Mouse (Mus musculus) left cerebral cortex, adult 8-10 months (tissue): ENCODE data around the gene Nup62. TPM values are rescaled to one million over a fixed set of nuclear protein-coding genes. Genes with fewer than 3 reads are reported as not detected.

Experiments used
- DNase-seq, 2 experiments: peaks; one replicate each; pipeline ENCODE4 v3.0.0; 2022; ENCODE audit warnings: low spot score in 2 of 2
- total RNA-seq, 4 experiments: library from RNA; stranded (reverse); gene quantifications; 2 replicates each; pipeline ENCODE4 v1.2.4; 2022

The Nup62 gene
- 10 to 100 TPM; 28.7 to 31.4 (median 30.2) TPM for total RNA-seq

DNA sequence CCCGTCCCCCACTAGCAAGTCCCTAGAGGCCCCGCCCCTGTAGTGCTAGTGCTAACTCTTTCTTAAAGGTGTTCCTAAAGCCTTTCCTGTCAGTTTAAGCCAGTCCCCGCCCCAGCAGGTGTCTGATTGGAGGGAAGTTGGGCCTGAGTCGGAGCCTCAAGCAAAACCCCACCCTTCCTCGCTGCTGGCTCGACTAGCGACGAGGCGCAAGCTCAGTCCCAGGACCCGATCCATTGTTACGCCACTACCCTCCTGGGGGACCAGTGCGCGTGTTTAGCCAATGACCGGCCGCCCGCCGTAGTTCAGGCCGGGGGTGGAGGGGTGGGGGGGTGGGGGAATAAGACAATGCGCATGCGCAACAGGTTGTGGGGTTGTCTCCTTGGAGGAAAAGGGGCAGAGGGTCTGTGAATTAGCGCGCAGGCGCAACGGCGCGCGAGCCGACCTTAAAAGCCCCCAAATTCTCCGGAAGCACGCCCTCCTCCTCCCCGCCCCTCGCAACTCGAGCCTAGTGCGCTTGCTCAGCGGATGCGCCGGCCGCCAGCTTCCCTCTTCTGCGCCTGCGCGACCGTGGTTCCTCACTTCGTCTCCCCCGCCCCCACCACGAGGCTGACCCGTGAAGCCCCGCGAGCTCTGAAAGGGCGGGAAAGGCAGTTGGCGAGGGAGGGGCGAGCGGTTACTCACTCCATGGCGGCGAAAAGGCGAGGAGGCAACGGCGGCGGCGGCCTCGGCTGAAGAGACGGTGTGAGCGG, at the start of gene Nup62, which contains the start of gene Il4i1:
Nup62 (plus strand) TSS at position 368 of the 749 bp plus-strand sequence.
Il4i1 (plus strand) TSS at position 667 of the 749 bp plus-strand sequence.
- peak; percentile 96 to 98 for DNase-seq

DNA sequence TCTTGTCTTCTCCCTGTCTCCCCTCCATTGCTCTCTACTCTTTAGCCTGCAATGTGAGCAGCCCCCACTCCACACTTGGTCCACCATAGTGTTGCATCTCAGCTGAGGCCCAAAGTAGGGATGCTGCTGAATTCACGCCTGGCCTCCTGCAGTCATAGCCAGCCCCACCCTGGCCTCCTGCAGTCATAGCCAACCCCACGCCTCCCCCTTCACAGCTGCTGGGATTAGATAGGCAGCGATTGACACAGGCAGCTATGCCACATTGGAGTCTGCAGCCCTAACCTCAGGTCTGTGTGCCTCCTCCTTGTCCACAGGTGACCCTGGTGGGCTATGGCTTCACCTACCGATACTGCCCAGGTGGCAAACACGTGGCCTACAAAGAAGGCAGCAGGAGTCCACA, 47.8 kb upstream of the Nup62 start:
- DNase-seq: no peak

DNA sequence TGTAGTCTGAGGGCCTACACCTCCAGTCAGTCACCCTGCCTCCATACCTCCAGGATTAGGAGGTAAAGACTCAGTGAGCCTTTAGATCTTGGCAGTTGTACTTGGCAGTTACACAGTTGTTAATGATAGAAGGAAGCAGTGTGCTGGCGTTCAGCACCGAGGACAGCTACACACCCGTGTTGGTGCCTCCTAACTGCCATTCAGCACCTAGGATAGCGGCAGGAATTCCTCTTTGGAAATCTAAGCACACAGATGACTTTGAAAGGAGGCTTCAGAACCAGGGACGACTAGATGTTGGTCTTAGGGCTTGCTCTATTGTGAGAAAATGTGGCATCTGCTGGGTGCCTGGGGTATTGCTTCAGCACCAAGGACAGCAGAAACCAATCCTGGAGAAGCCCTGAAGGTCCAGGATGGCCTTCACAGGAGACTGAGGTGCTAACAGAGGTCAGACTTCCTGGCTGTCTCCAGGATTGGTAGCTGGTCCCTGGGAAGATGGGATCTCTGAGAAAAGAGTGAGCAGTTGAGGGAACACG, 45.8 kb upstream of the Nup62 start:
- no peak for DNase-seq

DNA sequence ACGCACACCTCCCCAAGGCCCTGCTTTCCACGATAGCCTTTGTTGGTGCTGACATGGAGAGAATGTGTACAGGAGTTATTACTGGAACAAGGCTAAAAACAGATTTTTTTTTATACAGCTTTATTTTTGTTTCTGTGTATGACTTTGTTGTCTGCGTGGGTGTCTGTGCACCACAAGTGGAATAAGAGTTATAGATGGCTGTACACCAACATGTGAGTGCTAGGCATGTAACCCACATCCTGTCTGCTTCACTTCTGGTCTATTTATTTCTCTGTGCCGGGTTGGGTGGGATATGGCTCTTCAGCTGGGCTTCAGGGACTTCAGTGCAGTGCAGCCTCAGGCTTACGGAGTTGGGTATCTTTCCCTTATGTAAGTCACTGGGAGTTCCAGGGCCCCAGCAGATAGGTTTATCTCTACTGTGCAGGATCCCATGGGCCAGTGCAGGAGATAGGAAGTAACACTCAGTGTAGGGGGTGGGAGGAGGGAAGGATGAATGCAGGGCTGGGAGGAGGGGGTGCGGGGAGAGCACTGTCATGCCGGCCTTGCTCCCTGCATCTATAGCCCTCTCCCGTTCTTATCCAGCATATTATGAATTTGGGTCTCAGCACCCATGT, 43.2 kb upstream of the Nup62 start:
- no peak for DNase-seq

DNA sequence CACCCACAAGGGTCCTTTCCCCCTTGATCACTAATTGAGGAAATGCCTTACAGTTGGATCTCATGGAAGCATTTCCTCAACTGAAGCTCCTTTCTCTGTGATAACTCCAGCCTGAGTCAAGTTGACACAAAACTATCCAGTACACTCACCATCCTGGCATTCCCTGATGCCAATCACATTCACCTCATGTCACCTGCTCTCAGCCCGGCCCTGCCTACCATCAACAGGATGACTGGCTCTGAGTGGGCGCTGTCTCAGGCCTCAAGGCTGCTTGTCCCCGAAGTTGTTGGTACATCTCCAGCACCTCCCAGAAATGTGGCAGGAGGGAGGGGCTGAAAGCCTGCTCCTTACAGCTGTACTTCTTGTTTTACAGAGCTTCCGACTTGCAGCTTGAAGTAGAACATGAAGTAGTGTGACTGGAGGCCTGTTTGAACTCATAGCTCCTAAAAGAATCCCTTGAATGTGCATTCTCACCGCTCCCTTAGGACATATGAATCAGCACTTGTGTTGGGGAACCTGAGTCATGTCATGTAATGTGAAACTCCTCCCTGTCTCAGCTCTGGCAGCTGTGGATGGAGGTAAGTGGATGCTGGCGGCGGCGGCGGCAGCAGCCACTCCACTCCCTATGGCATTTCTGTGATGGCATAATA, 38.9 kb upstream of the Nup62 start:
- DNase-seq: no peak

DNA sequence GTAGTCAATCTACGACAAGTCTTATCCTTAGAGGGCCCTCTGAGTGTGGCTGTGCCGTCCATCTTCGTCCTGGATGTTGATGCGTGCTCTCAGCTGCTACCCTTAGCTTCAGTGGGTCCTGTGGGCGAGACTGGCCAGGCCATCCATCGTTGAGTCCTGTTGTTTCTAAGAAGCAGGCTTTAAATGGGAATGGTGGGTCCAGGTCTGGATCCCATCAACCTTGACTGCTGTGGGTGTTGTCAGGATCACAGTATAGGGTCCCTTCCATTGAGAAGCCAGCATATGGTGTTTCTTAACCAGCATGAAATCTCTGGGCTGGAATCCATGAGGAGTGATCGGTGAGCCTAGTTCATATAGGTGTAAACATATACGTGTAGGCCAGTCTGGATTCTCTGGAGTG, 35.8 kb upstream of the Nup62 start:
- no peak for DNase-seq

DNA sequence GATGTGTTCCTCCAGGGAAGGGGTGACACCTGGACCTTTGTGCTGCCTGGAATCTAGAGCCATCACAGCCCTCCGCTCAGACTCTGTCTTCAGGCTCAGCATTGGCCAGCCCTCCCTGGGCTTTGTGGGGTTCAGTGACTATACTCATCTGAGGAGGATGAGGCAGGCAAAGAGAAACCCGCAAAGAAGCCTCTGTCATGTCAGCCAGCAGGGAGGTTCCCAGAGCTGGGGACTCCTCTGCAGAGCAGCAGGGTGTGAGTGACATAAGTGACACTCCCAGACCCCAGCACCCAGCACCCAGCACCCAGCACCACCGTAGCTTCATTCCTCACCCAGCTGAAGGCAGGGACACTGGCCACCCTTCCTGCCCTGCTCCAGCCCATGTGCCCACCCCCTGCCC, 26.4 kb upstream of the Nup62 start:
- DNase-seq: no peak

DNA sequence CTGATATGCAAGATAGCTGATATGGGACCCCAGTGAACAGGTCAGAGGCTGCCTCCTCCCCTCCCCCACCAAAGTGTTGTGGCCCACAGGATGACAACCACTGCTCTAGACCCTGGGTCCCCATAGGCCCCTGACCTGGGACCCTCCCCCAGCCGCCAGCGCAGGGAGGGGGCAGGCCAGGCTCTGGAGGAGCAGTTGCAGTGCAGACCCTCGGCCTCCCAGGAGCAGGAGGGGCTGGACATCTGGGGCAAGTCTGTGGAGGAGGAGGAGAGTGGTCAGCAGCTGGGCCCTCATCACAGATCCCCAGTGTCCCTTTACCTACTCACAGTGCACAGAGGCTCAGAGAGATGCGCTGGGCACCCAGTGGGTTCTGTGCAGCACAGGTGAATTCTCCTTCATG, 25.8 kb upstream of the Nup62 start:
- DNase-seq: no peak

DNA sequence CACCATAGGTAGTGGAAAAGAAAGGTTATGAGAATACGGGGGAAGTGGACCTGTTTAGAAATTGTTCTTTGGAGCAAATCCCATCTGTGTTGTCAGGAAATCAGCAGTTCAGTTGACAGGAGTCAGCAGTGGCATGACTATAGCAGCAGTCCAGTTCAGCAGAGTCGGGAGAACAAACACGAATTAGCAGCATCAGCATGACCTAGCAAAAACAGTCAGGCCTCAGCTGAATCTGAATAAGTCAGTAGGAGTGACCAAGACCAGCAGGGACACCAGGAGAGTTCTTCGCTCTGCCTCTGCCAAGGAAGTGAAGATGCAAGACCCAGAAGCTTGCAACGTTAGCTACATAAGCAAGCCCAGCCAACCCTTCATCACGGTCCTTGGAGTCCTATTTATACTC, 23.1 kb upstream of the Nup62 start:
- DNase-seq: no peak

DNA sequence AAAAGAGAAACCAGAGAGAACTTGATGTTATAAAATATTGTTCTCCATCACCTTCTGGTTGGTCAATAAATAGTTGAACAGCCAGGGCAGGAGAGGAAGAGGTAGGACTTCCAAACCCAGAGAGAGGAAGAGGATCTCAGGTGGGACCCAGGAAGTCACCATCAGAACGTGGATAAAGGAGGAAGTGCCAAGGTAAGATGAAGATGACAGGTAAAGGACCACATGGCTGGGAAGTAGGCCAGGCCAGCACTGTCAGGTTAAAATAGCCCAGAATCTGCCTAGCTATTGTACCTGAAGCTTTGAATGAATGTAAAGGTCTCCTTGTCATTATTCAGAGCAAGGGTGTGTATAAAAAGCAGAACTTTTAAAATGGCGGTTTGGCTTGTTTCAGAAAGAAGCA, 7.0 kb upstream of the Nup62 start:
- no peak for DNase-seq

DNA sequence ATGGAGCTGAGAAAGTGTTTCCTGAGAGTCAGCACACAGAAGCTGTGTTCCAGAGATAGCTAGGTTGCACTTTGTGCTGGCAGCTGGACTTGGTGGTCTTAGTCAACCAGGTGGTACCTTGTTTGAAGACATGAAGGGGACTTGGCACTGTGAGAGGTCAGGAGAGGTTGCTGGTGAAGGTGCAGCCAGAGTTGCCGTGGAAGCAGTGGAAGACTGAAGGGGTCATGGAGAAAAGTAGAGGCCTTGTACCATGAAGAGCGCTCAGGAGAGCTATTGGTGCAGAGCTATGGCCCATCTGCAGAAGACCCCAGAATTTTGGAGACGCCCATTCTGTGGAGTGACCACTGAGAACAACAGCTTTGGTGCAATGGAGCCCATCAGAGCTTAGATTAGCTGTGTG, 6.4 kb upstream of the Nup62 start:
- no peak for DNase-seq

DNA sequence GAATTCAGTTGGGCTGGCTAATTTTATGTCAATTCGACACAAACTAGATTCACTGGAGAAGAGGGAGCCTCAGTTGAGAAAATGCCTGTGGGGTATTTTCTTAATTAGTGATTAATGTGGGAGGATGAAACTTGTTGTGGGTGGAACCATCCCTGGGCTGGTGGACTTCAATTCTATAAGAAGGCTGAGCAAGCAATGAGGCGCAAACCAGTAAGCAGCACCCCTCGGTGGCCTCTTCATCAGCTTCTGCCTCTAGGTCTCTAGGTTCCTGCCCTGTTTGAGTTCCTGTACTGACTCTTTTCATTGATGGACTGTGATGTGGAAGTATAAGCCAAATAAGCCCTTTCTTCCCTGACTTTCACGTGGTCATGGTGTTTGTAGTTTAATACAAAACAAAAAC, 5.5 kb upstream of the Nup62 start:
- DNase-seq: no peak

DNA sequence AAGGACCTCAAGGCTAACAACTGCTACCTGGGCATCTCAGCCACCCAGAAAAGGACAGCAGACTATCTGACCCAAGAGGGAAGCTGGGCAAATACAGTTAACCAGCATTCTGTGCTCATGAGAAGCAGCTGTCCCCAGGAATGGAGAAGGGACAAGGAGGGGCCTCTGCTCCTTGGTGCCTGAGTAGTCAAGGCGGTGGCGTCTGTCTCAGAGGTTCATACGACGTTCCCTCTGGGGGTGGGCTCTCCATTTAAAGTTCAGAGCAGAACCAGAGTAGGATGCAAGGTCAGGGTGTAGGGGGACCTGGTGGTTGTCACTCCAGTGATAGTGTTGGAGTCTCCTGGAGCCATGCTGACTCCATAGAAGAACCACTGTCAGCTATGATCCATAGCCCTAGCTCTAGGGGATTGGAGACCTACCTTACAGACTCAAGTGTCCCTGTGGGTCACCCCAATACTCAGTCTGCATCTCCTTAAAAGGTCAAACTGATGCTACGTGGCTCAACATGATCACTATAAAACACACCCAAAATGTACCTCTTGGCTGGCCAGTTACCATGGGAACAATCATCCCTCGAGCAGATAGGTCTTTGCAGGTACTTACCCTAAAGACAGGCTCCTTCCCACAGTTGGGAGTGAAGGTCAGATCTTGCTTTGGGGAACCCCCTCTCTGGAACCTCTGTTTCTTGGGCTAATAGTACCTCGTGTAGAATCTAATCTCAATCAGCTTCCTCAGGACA, 4.9 kb upstream of the Nup62 start:
- no peak for DNase-seq

DNA sequence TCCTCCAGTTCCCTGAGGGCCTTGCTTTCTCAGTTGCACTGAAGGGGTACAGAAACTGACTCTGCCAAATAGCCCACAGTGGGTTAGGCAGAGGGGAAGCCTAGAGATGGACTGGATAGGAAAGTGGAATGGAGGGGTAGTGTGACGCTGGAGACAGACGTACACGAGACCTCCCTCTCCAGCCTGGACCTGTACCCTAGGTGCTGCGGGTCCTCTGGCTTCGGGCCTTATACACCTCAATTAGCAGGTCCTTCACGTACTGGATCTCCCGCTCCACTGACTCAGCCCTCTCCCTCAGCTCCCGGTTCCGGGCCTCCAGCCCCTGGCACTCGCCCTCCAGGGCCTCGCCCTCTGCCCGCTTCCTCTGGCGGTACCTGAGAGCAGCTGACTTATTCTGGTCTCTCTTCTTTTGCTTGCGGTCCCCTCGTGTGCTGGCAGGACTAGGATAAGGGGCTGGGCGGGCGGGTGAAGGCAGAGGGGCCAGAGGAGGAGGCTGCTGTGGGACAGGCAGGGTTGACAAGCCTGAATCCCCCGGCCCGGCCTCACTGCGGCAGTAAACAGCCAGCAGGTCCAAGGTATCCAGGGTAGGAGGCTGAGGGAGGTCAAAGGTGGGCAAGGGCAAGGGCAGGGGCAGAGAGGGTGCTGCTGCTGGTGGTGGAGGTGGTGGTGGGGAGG, 3.1 kb upstream of the Nup62 start:
- no peak for DNase-seq

DNA sequence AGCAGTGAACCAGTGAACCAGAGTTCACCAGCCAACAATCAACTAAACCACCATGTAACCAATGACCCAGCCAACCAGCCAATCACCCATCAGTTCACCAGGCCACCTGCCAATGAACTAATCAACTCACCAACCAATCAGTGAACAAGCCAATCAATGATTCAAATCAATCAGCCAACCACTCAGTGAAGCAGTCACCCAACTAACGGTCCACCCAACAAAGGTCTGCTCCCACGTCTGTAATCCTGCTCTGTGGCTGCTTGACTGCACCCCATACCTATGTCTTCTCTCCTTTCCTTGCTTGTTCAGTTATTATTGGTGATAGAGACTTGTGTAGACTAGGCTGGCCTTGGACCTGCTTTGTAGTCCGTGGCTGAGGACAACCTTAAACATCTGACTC, 1.9 kb upstream of the Nup62 start:
- no peak for DNase-seq

DNA sequence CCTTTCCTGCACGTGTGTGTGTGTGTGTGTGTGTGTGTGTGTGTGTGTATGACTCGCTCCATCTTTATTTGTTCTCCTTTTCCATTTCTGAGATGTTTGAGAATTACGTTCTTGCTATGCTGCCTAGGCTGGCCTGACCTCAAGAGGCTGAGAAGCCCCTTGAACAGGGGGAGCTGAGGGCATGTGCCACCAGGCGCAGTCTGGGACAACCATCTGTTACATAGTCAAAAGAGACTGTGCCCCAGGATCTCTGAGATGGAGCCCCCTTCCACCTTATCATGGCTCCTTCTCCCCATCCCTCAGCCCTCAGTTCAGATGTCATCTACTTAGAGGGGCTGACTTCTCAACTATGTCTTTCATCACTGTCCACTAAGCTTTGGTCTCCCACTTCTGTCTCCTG, 1.5 kb upstream of the Nup62 start:
- DNase-seq: no peak

DNA sequence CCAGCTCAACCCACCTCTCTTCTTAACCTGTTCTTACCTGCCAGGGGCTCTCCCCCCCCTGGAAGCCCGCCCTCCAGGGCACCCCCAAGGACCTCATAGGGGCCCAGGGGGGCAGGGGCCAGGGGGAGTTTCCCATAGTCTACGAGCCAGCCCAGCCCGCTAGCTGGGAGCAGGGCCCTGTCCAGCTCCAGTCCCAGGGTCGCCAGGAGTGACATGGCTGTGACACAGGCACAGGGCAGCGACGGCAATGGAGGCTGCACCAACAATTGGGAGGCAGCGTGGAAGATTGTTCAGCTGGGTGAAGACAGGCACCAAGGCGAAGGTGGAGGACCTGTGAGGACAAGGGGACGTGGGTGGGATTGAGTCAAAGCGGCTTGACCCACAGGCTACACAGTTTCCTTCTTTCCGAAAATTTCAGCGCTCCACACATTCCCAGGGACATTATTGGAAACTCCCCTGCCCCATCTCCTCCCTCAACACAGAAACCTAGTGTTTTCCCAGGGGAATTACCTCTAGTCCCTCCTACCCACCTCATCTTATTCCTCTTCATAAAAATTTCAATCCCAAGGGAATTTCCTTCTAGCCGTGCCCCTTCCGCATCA, 835 bp upstream of the Nup62 start:
- no peak for DNase-seq

DNA sequence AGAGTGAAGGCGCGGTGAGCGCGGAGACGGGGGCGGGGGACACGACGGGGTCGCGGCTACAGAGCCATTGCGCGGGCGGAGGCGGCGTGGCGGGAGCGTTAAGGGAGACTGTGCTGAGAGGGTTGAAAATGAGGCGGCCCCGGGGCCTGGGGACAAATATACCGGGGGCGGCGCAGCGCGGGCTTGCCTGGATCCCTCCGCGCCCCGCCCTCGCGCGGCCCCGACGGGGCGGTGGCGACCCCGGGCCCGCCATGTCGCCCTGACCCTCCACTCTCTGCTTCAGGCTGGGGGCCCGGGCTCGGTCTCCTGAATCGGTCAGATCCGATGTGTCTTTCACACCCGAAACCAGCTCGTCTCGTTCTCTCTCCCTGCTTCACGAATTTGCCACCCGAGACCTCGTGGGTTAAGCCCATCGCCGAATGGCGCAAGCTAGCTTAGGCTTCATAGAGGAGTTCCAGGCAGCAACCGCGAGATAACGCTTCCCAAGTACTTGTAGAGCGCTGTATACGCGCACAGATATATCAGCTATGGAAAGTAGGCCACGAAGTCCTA, 658 bp downstream of the Nup62 start, which contains the start of gene Atf5:
Atf5 (minus strand) TSS at position 189 of the 552 bp plus-strand sequence.
- DNase-seq: no peak

DNA sequence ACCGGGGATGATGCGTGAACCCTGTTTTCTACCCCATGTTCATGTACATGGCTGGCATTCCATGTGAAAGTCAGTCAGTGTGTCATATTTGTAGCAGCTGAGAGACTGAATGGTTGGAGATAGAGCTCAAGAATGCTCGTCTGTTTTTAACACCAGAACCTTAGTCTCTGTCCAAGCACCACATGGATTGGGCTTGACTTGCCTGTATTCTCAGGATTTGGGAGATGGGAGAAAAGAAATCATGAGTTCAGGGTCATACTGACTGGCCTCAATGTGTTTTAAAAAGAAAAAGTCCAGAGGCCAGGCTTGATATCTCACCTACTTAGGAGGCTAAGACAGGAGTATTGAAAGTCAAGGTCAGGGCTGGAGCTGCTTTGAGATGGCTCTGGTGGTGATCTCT, 1.6 kb downstream of the Nup62 start:
- no peak for DNase-seq

DNA sequence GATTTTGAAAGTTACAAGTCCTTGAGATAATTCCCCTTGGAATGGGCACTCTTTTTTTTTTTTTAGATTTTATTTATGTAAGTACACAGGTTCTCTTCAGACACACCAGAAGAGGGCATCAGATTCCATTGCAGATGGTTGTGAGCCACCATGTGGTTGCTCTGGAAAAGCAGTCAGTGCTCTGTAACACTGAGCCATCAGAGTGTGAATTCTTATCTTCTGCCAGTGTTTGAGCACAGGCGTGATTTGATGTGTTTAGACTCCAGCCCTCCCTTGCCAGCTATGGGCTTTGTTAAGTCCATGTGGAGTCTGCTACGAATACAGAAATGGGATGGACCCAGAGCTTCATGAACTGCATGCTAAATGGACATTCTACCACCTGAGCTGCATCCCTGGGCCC, 2.3 kb downstream of the Nup62 start:
- DNase-seq: peak in 1 of 2 experiments; percentile 8
